Mouse (Mus musculus) naive thymus-derived CD4-positive, alpha-beta T cell, adult 2 months (primary cell): ENCODE measurements at regions not wholly inside any gene's neighbourhood (a gene's known extent, or its start where the extent isn't known, plus 50 kb on each side); places are given as distances from the start of the nearest gene placed in this dataset.

Experiments used
- DNase-seq: peaks from one replicate; pipeline ENCODE4 v3.0.0-alpha.2; 2011; ENCODE audit warnings: low read depth

DNA sequence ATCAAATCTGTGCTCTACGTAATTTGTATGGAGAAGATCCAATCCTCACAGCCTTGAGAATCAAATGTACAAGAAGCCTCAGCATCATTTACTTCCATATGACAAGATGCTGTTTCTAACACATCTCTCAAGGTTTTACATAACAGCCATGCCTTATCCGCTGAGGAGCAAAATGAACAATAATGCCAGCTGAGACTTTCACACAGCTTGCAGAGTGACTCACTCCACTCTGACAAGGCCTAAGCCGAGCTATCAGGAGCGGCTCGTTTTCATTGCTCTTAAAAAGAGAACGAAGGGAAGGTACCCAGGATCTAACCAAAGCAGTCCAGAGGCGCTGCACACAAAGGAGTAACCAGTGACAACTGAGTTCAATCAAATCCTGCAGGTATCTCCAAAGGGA, 803.5 kb downstream of the Efna5 start:
- no peak for DNase-seq

DNA sequence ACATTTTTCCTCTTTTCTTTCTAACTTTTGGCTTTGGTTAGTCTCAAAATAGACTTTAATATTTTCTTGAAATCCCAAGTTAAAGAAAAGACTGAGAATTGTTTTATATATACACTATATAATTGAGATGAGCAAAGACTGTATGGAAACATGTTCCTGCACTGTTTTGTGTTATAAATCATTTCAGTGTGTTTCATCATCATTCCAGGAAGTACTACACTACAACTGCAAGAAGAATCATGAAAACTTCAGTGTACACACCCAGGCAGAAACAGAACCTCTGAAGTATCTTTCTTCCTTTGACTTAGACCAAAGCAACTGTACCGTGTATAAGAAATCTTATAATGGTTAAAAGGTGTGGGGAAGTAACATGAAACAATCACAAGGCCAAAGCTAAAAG, 816.2 kb downstream of the Efna5 start:
- DNase-seq = no peak

DNA sequence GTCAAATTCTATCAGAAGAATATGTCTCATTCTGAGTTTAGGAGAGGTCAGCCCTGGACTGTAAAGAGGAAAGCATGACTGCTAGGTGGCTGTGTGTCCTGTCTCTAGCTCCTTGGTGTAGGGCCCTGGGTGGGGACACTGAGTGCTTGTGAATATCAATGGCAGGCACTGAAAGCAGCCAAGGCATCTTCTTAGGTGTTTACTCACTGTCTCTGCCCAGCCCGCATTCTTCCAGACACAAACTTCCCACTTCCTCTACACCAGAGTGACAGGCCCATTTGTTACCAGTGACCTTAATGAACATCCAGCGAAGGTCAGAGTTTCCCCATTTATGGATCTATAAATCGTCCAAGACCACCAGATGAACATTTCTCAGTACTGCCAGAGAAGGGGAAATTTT, 823.1 kb downstream of the Efna5 start:
- DNase-seq = no peak

DNA sequence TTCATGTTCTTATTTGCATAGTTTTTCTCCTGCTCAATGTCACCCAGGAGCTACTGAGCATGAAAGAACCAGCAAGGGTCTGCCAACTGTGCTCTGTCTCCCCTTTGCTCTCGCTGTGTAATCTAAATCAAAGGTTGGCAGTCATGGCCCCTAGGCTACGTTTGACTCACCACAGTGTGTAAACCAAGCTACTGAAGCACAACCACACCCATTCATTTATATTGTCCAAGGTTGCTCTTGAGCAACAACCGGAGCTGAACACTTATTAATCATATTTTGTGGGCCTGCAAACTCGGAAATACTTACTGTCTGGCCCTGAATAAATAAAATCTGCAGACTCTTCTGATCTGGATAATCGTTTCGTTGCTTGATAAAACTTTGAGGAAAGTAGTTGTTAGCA, 826.3 kb downstream of the Efna5 start:
- DNase-seq = no peak

DNA sequence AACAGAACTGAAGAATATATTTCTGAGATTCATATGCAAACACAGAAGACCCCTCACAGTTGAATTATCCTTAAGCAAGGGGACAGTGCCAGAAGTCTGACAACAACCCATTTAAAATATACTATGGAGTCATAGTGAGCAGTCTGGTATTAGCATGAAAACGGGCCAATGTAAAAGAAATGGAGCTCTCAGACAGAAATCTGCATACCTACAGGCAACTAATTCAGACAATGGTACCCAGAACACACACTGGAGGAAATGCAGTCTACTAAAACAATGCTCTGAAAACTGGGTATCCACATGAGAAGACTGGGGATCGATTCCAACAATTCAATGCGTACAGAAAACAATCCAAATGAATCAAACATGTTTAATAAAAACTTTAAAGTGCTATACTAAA, 832.1 kb downstream of the Efna5 start:
- no peak for DNase-seq

DNA sequence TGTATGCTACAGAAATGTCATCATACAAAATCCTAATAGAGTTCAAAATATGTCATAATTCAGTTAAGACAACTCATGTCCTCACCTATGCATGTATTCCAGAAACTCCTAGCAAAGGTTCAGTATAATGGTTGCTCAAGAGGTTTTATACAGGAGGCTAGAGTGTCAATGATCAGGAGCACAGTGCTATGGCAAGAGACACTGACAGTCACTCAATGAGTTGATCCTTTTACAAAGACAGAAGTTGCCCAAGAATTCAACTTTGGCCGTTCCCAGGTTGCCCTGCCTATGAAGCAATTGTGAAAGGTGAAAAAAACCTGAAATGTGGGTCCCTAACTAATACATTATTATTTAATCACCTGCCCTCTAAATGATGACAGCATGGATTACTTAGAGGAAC, 850.5 kb downstream of the Efna5 start:
- no peak for DNase-seq
